Mouse (Mus musculus): ENCODE measurements around the gene Zkscan16. TPM values are rescaled to one million over a fixed set of nuclear protein-coding genes. Genes with fewer than 3 reads are reported as not detected.

Gene Zkscan16
- total RNA-seq, 2 experiments from 2014 or later = not detected

DNA sequence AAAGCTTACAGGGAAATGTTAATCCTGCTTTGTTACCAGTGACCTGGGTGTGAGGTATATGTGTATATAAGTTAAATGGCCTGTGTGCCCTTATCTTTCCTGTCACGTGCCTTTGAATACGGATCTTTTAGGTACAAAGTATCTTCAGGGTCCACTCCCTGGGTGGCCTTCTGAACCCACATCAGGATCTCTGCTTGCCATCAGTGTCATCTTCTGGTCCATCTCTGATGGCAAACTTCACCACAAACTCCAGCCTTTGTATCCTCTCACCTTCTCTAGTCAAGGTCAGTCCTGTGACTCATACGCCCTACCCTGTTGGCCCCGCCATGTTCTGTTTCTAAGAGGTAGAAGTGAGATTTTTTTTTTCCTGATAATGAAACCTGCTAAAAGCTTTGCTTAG, 51.3 kb downstream of the Zkscan16 start, which contains the start of gene Dnajc25:
Gene Dnajc25 (plus strand): TSS at position 301 of the 400 bp plus-strand sequence.
- no peak for ATAC-seq (replicated peaks; ENCODE audit: poor library complexity, severe bottlenecking)

- ATAC-seq (replicated peaks; ENCODE audit: poor library complexity, severe bottlenecking) = no peak
Observed at GRCm38 (mm10) chr4:58995251-58995693, 51.8 kb downstream of the Zkscan16 start.

GRCm38 (mm10) chr4:58997081-58997480, 53.7 kb downstream of the Zkscan16 start:
- no peak for ATAC-seq (replicated peaks; ENCODE audit: poor library complexity, severe bottlenecking)

- no peak for ATAC-seq (replicated peaks; ENCODE audit: poor library complexity, severe bottlenecking)
Observed at GRCm38 (mm10) chr4:58998688-58999087, 55.3 kb downstream of the Zkscan16 start.

- ATAC-seq (replicated peaks; ENCODE audit: poor library complexity, severe bottlenecking) = peak; percentile 61
Observed at GRCm38 (mm10) chr4:58999686-59000085, 56.3 kb downstream of the Zkscan16 start.

DNA sequence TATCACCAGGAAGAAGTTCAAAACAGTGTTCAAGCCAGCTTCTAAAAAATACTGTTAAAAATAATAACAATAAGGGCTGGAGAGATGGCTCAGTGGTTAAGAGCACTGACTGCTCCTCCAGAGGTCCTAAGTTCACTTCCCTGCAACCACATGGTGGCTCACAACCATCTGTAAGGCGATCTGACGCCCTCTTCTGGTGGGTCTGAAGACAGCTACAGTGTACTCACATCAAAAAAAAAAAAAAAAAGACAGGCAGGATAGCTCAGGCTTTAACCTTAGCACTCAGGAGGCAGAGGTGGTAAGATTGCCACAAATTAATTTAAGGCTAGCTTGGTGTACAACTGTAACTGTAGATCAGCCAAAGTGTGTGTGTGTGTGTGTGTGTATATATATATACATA, 57.2 kb downstream of the Zkscan16 start:
- peak; percentile 28; the same call in 1 of the 2 replicates for ATAC-seq (replicated peaks; ENCODE audit: poor library complexity, severe bottlenecking)

- ATAC-seq (replicated peaks; ENCODE audit: poor library complexity, severe bottlenecking) = peak; percentile 89
Observed at GRCm38 (mm10) chr4:59002948-59003805, 59.7 kb downstream of the Zkscan16 start, which contains the start of gene Gm20503. Gene Gm20503, plus strand, starts transcription at chr4:59003210.

DNA sequence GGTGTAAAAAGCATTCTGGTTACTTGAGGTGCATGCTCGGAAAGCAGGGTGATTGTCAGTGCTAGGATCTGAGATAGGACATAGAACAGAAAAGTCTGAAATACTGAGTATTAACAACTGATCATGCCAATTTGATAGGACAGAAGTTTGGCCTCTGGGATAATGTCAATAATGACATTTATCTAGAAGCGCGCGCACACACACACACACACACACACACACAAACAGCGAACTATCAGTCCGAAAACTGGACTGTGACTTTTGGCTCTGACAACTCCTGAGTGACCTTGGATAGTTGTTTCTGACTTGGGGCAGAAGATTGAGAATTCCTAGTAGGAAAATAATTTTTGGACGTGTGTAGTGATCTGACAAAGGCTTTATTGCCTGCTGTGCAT, 60.4 kb downstream of the Zkscan16 start:
- ATAC-seq (replicated peaks; ENCODE audit: poor library complexity, severe bottlenecking) = no peak

DNA sequence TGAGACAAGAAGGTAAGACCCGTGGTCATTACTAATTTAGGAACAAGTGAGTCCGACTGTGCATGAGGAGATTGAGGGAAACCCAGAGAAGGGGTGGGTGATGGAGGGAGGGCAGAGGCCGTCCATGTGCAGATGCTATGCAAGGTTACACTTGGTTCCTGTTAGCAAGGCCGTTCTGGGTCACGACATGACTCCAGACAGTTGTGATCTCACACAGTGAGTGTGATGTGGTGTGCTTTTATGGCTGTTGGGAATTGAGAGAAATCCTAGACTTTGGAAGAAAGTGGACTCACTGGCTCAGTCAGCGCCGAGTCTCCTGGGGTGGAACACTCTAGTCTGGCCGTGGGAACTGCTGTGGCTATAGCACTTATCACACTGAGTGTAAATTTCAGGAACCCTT, 62.8 kb downstream of the Zkscan16 start:
- no peak for ATAC-seq (replicated peaks; ENCODE audit: poor library complexity, severe bottlenecking)

GRCm38 (mm10) chr4:59007016-59007415, 63.6 kb downstream of the Zkscan16 start:
- no peak for ATAC-seq (replicated peaks; ENCODE audit: poor library complexity, severe bottlenecking)

Other genes with a start within 250 kb of the Zkscan16 start
- 5.2 TPM in 1 of 2 replicates, not detected in the other for gene Olfr267, start 155.9 kb upstream of the Zkscan16 start, total RNA-seq (2014; fragmentation: Nextera tagmentation)
- gene Olfr267, start 155.9 kb upstream of the Zkscan16 start, total RNA-seq (2017) = 0.17 and 0.26 TPM in 2 replicates
- 133 and 142 TPM in 2 replicates for gene Ecpas, start 30.9 kb upstream of the Zkscan16 start, total RNA-seq (2014; fragmentation: Nextera tagmentation)
- 88.5 and 92.9 TPM in 2 replicates for gene Ecpas, start 30.9 kb upstream of the Zkscan16 start, total RNA-seq (2017)
- 56.5 and 58.2 TPM in 2 replicates for gene Ptgr1, start 43.5 kb downstream of the Zkscan16 start, total RNA-seq (2014; fragmentation: Nextera tagmentation)
- 67.6 and 68.5 TPM in 2 replicates for gene Ptgr1, start 43.5 kb downstream of the Zkscan16 start, total RNA-seq (2017)
- 12.9 and 13.8 TPM in 2 replicates for gene Dnajc25, start 51.4 kb downstream of the Zkscan16 start, total RNA-seq (2014; fragmentation: Nextera tagmentation)
- 32.7 and 42.5 TPM in 2 replicates for gene Dnajc25, start 51.4 kb downstream of the Zkscan16 start, total RNA-seq (2017)
- gene Gm20503, start 59.6 kb downstream of the Zkscan16 start, total RNA-seq (2014; fragmentation: Nextera tagmentation) = not detected in 2 replicates
- not detected in 2 replicates for gene Gm20503, start 59.6 kb downstream of the Zkscan16 start, total RNA-seq (2017)
- 184 and 195 TPM in 2 replicates for gene Gng10, start 91.5 kb downstream of the Zkscan16 start, total RNA-seq (2014; fragmentation: Nextera tagmentation)
- gene Gng10, start 91.5 kb downstream of the Zkscan16 start, total RNA-seq (2017) = 90.0 and 112 TPM in 2 replicates
- gene AI481877, start 195.4 kb downstream of the Zkscan16 start, total RNA-seq (2014; fragmentation: Nextera tagmentation) = not detected in 2 replicates
- not detected in 2 replicates for gene AI481877, start 195.4 kb downstream of the Zkscan16 start, total RNA-seq (2017)
- 34.4 and 35.8 TPM in 2 replicates for gene Ugcg, start 245.6 kb downstream of the Zkscan16 start, total RNA-seq (2014; fragmentation: Nextera tagmentation)
- gene Ugcg, start 245.6 kb downstream of the Zkscan16 start, total RNA-seq (2017) = 24.6 and 38.7 TPM in 2 replicates